Mouse (Mus musculus) brain, embryonic 14.5 days (tissue): ENCODE results near the gene Emid1.

Source experiments
- CTCF ChIP-seq: fragments of 200-500 bp; IDR thresholded peaks from 2 replicates; pipeline ENCODE4 v1.5.1; 2012; ENCODE audit warnings: inconsistent platforms, mild to moderate bottlenecking, moderate library complexity, borderline replicate concordance; ENCODE audit not compliant: insufficient read depth, insufficient read length; ENCODE audit errors: extremely low read depth
- POLR2A ChIP-seq: fragments of 200-500 bp; IDR thresholded peaks from 2 replicates; pipeline ENCODE4 v1.6.1; 2012; ENCODE audit warnings: mild to moderate bottlenecking, inconsistent platforms, borderline replicate concordance; ENCODE audit not compliant: poor library complexity, insufficient read depth, insufficient read length, severe bottlenecking; ENCODE audit errors: extremely low read depth

GRCm38 (mm10) chr11:5064282-5065055, 87.6 kb downstream of the Emid1 start:
- no peak for TF ChIP-seq CTCF
- TF ChIP-seq POLR2A: no peak
